Mouse (Mus musculus) frontal cortex, postnatal 14 days (tissue): ENCODE data around the gene Slain1.
A peak's percentile ranks its signal among the peaks of the same experiment; 100 is the strongest.
"Not testable (repeated sequence)": the region's sequence is repeated elsewhere in the genome, so short reads cannot be mapped to it uniquely, and the experiment has no call there.

ENCODE experiments used
- DNase-seq, 2 experiments: peaks; one replicate each; pipeline ENCODE4 v3.0.0; 2022; ENCODE audit warnings: low spot score in 2 of 2

The Slain1 gene

DNA sequence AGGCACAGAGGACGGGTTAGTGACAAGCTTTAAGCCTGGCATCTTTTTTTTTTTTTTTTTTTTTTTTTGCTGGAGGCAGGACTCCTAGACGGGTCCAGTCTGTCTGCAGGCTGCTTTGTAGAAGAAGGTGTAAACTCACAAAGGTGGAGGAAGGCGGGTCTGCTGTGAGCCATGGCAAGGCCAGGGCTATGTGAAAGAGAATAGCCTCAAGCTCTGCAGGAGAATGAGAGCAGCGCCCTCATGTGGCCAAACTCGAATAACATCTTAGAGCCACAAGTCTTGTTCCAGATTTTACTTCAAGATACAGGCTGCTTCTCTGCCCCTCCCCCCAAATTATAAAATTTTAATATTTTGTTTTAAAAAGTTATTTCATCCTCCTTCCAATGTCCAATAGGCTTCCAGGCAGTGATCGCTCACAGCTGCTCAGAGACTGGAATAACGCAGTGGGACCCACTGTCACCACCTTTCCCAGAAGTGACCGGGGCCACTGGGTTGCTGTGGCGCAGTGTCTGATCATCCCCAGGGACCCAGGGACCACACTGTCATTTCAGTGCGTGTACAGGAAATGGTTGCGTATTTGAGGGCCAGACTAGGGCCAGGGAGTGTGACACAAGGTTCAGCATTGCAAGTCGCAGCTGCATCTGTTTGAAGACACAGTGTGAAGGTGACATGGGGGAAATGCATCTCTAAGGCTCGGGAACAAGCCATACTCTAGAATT lies 70.8 kb downstream of the Slain1 start:
- DNase-seq = peak in 1 of 2 experiments; percentile 56

DNA sequence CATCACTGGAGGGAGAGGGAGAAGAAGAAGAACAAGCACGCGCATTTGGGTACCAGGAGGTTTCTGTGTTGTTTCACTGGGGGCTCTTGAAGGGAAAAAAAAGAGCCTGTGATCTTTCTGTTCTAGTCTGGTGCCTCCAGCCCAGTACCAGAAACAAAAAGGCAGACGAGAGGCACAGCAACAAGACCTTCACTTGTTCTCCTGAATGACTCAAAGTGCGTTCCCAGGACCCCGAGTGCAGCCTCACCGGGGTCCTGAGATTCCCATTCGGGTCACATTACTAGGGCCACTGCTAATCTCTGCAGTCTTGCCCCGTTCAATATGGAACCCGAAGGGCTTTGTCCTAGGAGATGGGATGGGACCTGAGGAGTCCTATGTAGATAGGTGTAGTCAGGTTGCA lies 73.3 kb downstream of the Slain1 start:
- DNase-seq = no peak

DNA sequence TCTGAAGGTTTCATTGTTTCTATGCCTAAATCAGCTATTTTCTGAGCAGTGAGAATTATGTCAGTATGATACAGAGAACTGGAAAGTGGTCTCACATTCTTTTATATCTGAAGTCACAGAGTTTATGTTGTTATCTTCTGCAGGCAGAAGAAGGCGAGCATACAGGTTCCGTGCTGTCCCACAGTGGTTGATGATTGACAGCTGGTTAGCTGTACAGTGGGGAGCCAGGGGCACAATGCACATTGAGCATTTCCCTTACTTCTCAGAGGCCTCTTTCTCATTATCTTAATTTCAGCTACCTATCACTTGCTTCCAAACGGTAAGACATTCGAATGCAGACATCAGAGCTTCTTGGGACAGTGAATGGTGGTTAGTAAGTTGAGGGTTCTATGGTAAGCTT lies 73.8 kb downstream of the Slain1 start:
- no peak for DNase-seq

DNA sequence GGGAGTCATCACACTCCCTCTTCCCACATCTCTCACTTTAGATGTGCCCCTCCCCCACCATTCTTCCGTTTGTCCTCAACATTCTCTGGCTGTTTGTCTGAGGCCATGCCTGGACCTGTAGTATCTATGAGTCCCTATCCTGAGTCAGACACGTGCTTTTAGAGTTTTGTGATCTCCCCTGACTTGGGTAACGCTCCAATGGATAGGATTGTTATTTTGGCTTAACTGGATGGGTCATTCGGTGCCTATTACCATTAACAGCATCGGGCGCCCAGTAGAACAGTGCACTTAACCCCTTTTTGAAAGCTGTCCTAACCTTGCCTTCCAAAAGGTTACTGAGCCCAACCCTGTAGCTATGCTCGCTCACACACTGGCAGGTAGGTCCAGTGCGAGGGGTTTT lies 78.5 kb downstream of the Slain1 start:
- no peak for DNase-seq

GRCm38 (mm10) chr14:103728951-103729725 lies 79.1 kb downstream of the Slain1 start:
- DNase-seq = no peak

DNA sequence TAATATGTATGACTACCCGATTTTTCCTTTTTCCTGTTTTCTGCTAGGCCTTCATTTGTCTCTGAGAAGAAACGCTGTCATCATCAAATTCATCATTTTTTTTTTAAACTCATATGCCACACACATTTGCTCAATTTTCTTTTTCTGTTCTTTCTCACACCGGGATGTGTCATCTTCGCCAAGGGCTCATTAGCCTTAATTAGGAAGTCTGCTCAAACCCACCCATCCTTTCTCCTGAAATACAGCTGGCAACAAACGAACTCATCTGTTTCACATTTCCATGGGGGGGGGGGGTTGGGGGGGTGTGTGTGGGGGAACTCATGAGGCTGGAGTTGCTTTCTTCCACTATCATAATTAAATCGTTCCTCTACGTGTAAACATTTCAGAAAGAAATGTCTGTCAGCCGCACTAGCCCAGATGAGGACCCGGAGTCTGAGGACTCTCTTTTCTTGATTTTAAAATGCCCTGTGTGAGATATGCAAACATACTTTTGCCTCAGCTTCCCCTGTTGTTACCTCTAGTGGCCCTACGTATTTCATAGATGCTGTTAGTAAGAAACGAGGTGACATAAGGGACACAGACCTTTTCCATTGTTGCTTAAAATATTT lies 79.8 kb downstream of the Slain1 start:
- DNase-seq = no peak

GRCm38 (mm10) chr14:103732626-103733025 lies 82.6 kb downstream of the Slain1 start:
- DNase-seq = no peak

GRCm38 (mm10) chr14:103741216-103741615 lies 91.2 kb downstream of the Slain1 start:
- DNase-seq = no peak

- DNase-seq = no peak
Observed at GRCm38 (mm10) chr14:103742150-103742549, 92.1 kb downstream of the Slain1 start.

DNA sequence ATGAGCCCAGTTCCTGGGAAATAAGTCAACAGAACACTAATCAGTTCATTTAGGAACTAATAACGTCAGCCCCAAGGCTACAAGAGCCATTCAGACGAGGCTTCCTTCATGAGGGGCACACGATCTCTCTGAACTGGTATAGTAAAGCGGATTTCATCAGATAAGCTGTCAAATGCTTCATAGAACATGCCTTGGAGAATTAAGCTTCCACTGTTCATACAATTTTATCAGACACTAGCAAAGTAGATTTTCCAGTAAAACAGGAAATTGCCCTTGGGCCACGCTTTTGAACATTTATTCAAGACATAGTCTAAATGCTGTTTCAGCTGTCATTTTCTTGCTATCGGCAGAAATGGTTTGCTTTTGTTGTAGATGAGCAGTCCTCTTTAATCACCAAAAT lies 97.3 kb downstream of the Slain1 start:
- DNase-seq = no peak

- DNase-seq = not testable (repeated sequence)
Observed at GRCm38 (mm10) chr14:103750638-103751037, 100.6 kb downstream of the Slain1 start.

DNA sequence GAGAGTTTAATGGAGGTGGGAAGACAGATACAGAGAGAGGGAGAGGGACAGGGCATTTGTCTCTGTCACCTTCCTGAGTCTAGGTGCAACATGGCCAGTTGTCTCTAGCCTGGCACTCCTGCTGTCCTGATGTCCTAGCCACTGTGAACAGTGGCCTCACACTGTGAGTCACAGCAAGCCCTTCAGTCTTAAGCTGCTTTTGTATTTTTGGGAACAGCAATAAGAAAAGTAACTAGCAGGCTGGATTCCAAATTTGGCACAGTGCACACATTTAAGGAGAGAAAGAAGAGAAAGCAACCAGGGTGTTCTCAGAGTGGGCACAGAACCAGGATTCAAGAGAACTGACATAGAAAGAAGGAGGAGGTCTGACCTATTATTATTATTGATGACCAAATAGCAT lies 101.4 kb downstream of the Slain1 start:
- DNase-seq = no peak

DNA sequence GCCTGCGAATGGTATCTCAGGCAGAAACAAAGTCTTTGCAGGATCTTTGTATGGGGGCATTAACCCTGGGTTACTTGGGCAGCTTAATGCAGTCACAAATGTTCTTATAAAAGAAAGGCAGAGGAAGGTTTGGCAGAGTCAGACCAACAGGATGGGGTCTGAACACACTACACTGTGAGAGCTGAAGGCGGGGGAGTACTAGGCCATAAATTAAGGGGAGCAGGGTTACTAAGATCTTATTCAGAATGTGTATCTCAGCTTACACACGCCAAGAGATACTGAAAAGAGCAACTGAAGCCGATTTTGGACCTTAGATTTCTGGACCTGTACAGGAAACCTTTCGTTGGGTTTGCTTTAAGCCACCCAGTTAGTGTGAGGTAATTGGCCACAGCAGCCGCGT lies 102.7 kb downstream of the Slain1 start:
- DNase-seq = no peak

DNA sequence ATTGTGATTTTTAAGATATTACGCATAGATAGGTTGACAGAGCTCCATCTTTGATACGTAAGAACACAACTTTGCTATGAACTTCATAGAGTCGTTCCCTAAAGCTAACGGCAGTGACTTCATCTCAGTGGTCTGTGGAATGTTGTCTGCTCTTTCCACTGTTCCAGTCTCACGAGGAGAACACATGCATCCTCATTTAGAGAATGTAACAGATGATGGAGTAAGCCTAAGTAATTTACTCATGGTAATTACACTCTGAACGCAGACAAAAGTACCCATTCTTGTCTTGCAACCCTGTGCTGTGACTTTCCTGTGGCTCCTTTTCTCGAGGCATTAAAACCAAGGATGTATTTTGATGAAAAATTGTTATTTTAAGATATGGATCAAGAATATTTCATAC lies 104.0 kb downstream of the Slain1 start:
- DNase-seq = no peak

DNA sequence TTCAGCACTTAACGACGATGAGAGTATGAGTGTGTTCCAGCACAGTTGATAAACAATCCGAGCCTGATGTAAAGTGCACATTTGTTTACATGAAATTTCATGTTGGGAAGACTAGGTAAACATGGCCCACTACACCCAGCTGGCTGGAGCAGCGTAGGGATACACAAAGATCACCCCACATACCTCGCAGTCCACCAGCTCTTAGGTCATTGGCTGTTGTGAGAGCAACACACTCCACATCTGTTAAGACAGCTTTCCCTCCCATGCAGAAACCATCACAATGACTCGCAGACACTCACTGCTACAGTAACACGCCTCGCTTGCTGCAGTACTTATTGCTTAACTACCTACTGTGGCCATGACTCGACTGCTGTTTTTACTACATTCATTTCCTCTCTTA lies 104.4 kb downstream of the Slain1 start:
- DNase-seq = no peak
